Comparison of ENCODE assay signal across 8 mouse cellular contexts in the genomic region with DNA sequence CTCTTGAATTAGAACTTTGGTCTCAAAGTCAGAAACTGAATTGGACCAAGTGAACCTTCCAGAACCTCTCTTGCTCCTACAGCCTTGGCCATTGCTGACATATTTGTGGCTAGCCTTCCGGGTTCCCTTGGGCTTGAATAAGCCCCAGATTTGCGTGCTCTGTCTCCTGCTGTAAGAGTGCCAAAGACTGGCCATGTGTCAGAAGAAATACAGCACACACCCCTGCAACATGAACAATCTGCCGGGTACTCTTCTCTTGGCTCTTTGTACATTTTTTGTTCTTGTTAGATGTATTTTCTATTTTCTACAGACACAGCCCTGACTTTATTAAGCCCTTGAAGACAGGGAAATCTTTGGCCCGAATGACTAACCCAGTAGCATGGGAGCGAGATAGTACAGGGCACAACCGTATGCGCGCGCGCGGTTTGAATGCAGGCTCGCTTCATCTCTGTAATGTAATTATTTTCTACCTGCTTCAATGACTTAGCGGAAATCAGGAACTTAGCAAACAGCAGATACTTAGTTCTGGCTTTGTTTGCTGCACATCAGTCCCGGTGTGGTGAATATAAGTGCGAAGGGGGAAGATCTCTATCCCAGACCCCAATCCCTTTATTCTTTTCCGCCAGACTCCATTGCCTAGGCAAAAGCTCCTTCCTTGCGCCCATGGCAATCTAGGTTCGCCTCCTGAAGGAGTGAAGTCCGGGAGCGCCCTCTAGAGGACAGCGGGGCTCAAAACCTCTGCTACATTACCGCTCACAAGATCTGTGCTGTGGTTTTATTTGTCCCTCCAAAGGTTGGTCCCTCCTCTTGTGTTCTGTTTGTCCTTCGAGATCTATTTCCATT. TPM values are rescaled to one million over a fixed set of nuclear protein-coding genes. Genes with fewer than 3 reads are reported as not detected.
DNase-seq lines count a peak whose midpoint lies in the region; ATAC-seq and TF ChIP-seq lines count a peak whose summit lies in the region.

No protein-coding gene starts in this region.

- H3K9ac ChIP-seq in embryonic facial prominence, embryonic 11.5 days (replicated peaks; ENCODE audit: low read length): no peak overlapping the region
- no peak overlapping the region for H3K9ac ChIP-seq in heart, adult 2 months (ENCODE audit: low read depth, low read length)
- no peak overlapping the region for H3K9ac ChIP-seq in limb, embryonic 11.5 days (ENCODE audit: low read length)

- no peaks in the 10 kb centered on the region for H3K79me2 ChIP-seq in heart, adult 2 months (replicated peaks; ENCODE audit: control insufficient read depth, insufficient read depth, low read length)

- no peaks in the 10 kb centered on the region for H3K36me3 ChIP-seq in embryonic facial prominence, embryonic 11.5 days (replicated peaks; ENCODE audit: control insufficient read depth, insufficient read depth, low read depth, low read length)
- no peaks in the 10 kb centered on the region for H3K36me3 ChIP-seq in heart, adult 2 months (ENCODE audit: control insufficient read depth, insufficient read depth, low read length)
- no peaks in the 10 kb centered on the region for H3K36me3 ChIP-seq in kidney, adult 2 months (ENCODE audit: control insufficient read depth, insufficient read depth, low read length)
- no peaks in the 10 kb centered on the region for H3K36me3 ChIP-seq in limb, embryonic 11.5 days (ENCODE audit: control insufficient read depth, insufficient read depth, low read length)

- no peaks in the 10 kb centered on the region for H3K27me3 ChIP-seq in embryonic facial prominence, embryonic 11.5 days (ENCODE audit: control insufficient read depth, insufficient read depth, low read length)
- no peaks in the 10 kb centered on the region for H3K27me3 ChIP-seq in heart, adult 2 months (ENCODE audit: control insufficient read depth, insufficient read depth, low read length)
- no peaks in the 10 kb centered on the region for H3K27me3 ChIP-seq in kidney, adult 2 months (replicated peaks; ENCODE audit: control insufficient read depth, insufficient read depth, low read length)
- no peaks in the 10 kb centered on the region for H3K27me3 ChIP-seq in limb, embryonic 11.5 days (ENCODE audit: control insufficient read depth, insufficient read depth, low read length)

- 0 out of 2 replicates have a peak, but pooled peaks have one; percentile 44 for ATAC-seq in embryonic facial prominence, embryonic 11.5 days (replicated peaks; ENCODE audit: insufficient number of reproducible peaks, low FRiP score, low TSS enrichment, low read depth)
- no peak for ATAC-seq in limb, embryonic 11.5 days (ENCODE audit: insufficient number of reproducible peaks, low FRiP score, low TSS enrichment, low read depth)
- peak; percentile 67 for ATAC-seq in monocyte, adult 5-6 weeks (replicated peaks; ENCODE audit: insufficient number of reproducible peaks, low FRiP score, low TSS enrichment, poor library complexity, severe bottlenecking)

- H3K27ac ChIP-seq in embryonic facial prominence, embryonic 11.5 days (replicated peaks; ENCODE audit: low read depth, low read length): no peak overlapping the region
- H3K27ac ChIP-seq in heart, adult 2 months: no peak overlapping the region
- no peak overlapping the region for H3K27ac ChIP-seq in kidney, adult 2 months (ENCODE audit: insufficient read depth, low read depth, low read length)
- no peak overlapping the region for H3K27ac ChIP-seq in limb, embryonic 11.5 days (replicated peaks; ENCODE audit: low read depth, low read length)

- 47% methylated on average over 23 of the region's 23 CpGs for WGBS in embryonic facial prominence, embryonic 11.5 days
- 36% methylated on average over 23 of the region's 23 CpGs for WGBS in heart, adult 2 months
- 43% methylated on average over 23 of the region's 23 CpGs for WGBS in kidney, adult 2 months
- 52% methylated on average over 23 of the region's 23 CpGs for WGBS in limb, embryonic 11.5 days

- H3K9me3 ChIP-seq in embryonic facial prominence, embryonic 11.5 days (replicated peaks; ENCODE audit: control insufficient read depth, low read length): no peaks in the 10 kb centered on the region
- H3K9me3 ChIP-seq in limb, embryonic 11.5 days (ENCODE audit: control insufficient read depth, low read length): no peaks in the 10 kb centered on the region

- peak; percentile 86 for TF ChIP-seq EP300 in heart, adult 2 months (IDR thresholded peaks at IDR 0.05; ENCODE audit: insufficient read depth, low read depth, low read length)

- intact Hi-C loops in heart, adult 2 months (cut with DNase I): loop anchor here (1.0 to 5.0 kb wide), 3 partner anchors 172 to 1372 kb away; partner anchors contain the start of gene Atp2b1

- DNase-seq in 3134 (ENCODE audit: extremely low read depth, insufficient read length, low spot score): peak; percentile 58
- DNase-seq in adrenal gland, postnatal 14 days: peak; percentile 92
- peak; percentile 92 for DNase-seq in embryonic facial prominence, embryonic 11.5 days (ENCODE audit: low spot score)
- DNase-seq in heart, adult 2 months: peak; percentile 81 to 89
- DNase-seq in kidney, adult 2 months: peak; percentile 86
- DNase-seq in limb, embryonic 11.5 days (ENCODE audit: low spot score): peak; percentile 95
- peak; percentile 40 to 68 for DNase-seq in spleen, postnatal 14 days (ENCODE audit: low spot score in 2 of 2)

- H3K4me2 ChIP-seq in embryonic facial prominence, embryonic 11.5 days (ENCODE audit: low read depth, low read length): no peak overlapping the region
- no peak overlapping the region for H3K4me2 ChIP-seq in limb, embryonic 11.5 days (ENCODE audit: low read depth, severe bottlenecking)

- no peak for TF ChIP-seq POLR2A in heart, adult 2 months (IDR thresholded peaks at IDR 0.05; ENCODE audit: insufficient read depth, low read depth, low read length)
- no peak for TF ChIP-seq POLR2A in kidney, adult 2 months (IDR thresholded peaks at IDR 0.05; ENCODE audit: low read depth, low read length)

- H3K4me1 ChIP-seq in embryonic facial prominence, embryonic 11.5 days (ENCODE audit: control insufficient read depth, insufficient read depth, low read length): no peaks in the 10 kb centered on the region
- no peaks in the 10 kb centered on the region for H3K4me1 ChIP-seq in heart, adult 2 months (ENCODE audit: control insufficient read depth, insufficient read depth, low read length)
- H3K4me1 ChIP-seq in kidney, adult 2 months (ENCODE audit: control insufficient read depth, insufficient read depth, low read length): peaks cover 2% of the 10 kb centered on the region; the same call in 1 of the 2 replicates
- H3K4me1 ChIP-seq in limb, embryonic 11.5 days (ENCODE audit: control insufficient read depth, insufficient read depth, low read length): no peaks in the 10 kb centered on the region

- H3K4me3 ChIP-seq in embryonic facial prominence, embryonic 11.5 days (ENCODE audit: low read depth, low read length): no peak overlapping the region
- no peak overlapping the region for H3K4me3 ChIP-seq in heart, adult 2 months
- H3K4me3 ChIP-seq in kidney, adult 2 months (ENCODE audit: insufficient read depth, low read depth, low read length): no peak overlapping the region
- no peak overlapping the region for H3K4me3 ChIP-seq in limb, embryonic 11.5 days (ENCODE audit: low read depth, low read length)

- TF ChIP-seq CTCF in heart, adult 2 months (IDR thresholded peaks at IDR 0.05): peak; percentile 96
- TF ChIP-seq CTCF in kidney, adult 2 months (conservative IDR thresholded peaks at IDR 0.05; ENCODE audit: insufficient read depth, insufficient read length, low read depth, low read length): peak; percentile 90

RNA-seq across cellular contexts. Expression of gene Poc1b, which starts 22.2 kb away (rescaled TPM):
- 12.7 and 13.1 TPM in 2 replicates for total RNA-seq in adrenal gland, postnatal 14 days (2021)
- polyA plus RNA-seq in embryonic facial prominence, embryonic 11.5 days (2014; fragmentation: Nextera tagmentation; extraction: Ambion mirVana): 40.0 and 42.0 TPM in 2 replicates
- total RNA-seq in heart, adult 2 months (2021): 1 to 10 TPM; 4.1 to 6.7 TPM
- polyA plus RNA-seq in heart, adult 2 months (2012; rRNA removed): 3.6 and 5.8 TPM in 2 replicates
- 6.9 and 10.2 TPM in 2 replicates for polyA plus RNA-seq in kidney, adult 2 months (2012; rRNA removed)
- polyA plus RNA-seq in limb, embryonic 11.5 days (2014; fragmentation: Nextera tagmentation; extraction: Ambion mirVana): 48.3 and 48.4 TPM in 2 replicates
- 3.5 to 11.2 TPM (median 9.5 TPM) in 3 replicates for total RNA-seq in monocyte, adult 5-6 weeks (2017)

RNA-seq across cellular contexts. Expression of gene Galnt4, which starts 23.3 kb away (rescaled TPM):
- total RNA-seq in adrenal gland, postnatal 14 days (2021): 6.8 and 6.9 TPM in 2 replicates
- polyA plus RNA-seq in embryonic facial prominence, embryonic 11.5 days (2014; fragmentation: Nextera tagmentation; extraction: Ambion mirVana): 6.7 and 7.3 TPM in 2 replicates
- 1 to 10 TPM; 2.3 to 2.6 TPM for total RNA-seq in heart, adult 2 months (2021)
- 0.88 and 1.2 TPM in 2 replicates for polyA plus RNA-seq in heart, adult 2 months (2012; rRNA removed)
- polyA plus RNA-seq in kidney, adult 2 months (2012; rRNA removed): 1.7 and 1.8 TPM in 2 replicates
- polyA plus RNA-seq in limb, embryonic 11.5 days (2014; fragmentation: Nextera tagmentation; extraction: Ambion mirVana): 5.8 and 8.0 TPM in 2 replicates
- 8.3 to 13.4 TPM (median 8.6 TPM) in 3 replicates for total RNA-seq in monocyte, adult 5-6 weeks (2017)

RNA-seq across cellular contexts. Expression of gene Phxr2, which starts 41.5 kb away (rescaled TPM):
- total RNA-seq in adrenal gland, postnatal 14 days (2021): not detected in 2 replicates
- polyA plus RNA-seq in embryonic facial prominence, embryonic 11.5 days (2014; fragmentation: Nextera tagmentation; extraction: Ambion mirVana): not detected in 2 replicates
- total RNA-seq in heart, adult 2 months (2021): not detected
- polyA plus RNA-seq in heart, adult 2 months (2012; rRNA removed): not detected in 2 replicates
- not detected in 2 replicates for polyA plus RNA-seq in kidney, adult 2 months (2012; rRNA removed)
- not detected in 2 replicates for polyA plus RNA-seq in limb, embryonic 11.5 days (2014; fragmentation: Nextera tagmentation; extraction: Ambion mirVana)
- not detected in 3 replicates for total RNA-seq in monocyte, adult 5-6 weeks (2017)
